1 mouse cellular context compared by ENCODE assay signal in the genomic region with DNA sequence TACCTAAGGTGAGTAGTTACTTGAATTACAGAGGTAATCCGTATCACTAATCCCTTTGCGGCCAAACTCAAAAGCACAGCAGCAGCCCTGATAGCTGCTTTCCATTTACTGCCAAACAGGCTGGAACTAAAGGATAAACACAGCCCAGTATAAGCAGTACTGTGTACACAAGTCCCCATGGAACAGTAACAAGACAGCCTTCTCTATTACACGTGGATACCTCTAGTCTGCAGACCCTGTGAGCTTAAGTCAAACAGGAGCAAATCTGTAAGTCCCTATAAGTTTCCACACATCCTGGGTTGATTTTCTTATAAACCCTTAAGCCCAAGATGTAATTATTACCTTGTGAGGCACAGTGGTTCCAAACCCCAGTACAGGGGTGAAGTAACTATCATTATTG.
TF ChIP-seq lines count a peak whose summit lies in the region.

No protein-coding gene starts in this region.

TF ChIP-seq in myocyte, 11 proteins besides CTCF, POLR2A, EP300 and RAD21 (continued from another document):
- TF ChIP-seq CEBPB (IDR thresholded peaks at IDR 0.05; ENCODE audit: insufficient read depth, poor library complexity, severe bottlenecking) (no peak), MYOD1 (IDR thresholded peaks at IDR 0.05; ENCODE audit: control insufficient read depth in 1 of 3, insufficient read length in 2 of 3, low read depth in 2 of 3) (no peak), TCF12 (IDR thresholded peaks at IDR 0.05; ENCODE audit: insufficient read depth, poor library complexity, severe bottlenecking) (no peak), E2F4 (IDR thresholded peaks at IDR 0.05; ENCODE audit: insufficient read depth) (no peak)
